Mouse (Mus musculus): ENCODE data around the gene Fkbp3.

The Fkbp3 gene

DNA sequence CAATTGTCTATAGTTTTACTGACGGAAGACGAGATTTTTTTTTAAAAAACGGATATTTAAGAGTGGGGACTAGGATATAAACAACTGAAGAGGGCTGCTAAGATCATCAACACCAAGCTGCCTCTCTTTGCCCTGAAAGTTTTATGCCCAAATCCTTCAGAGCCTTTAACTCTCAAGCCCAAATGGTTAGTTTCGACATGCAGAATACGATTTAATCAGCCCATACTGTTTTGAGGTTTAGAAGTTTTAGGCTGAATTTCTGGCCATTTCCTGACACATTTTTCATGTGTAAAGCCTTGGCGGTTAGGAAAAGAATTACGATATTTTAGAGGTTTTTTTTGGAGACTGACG, 38.0 kb downstream of the Fkbp3 start:
- DNase-seq (ENCODE audit: low spot score in 2 of 2): no peak

DNA sequence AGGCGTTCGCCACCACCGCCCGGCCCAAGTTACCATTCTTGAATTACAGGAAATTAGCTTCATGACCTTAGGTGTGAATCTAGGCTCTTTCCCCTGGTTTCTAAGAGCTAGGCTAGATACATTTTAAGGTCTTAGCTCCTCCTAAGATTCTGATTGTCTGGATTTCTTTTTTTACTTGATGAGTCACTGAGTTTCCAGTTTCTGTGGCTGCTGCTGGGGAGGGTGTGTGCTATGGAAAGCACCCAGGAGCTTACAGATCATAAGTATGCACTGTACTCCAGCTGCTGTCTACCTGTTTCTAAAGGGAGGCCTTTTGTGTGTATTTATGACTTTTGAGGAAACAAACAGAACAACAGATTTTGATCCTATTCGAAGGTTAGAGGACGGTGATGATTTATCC, 51.0 kb downstream of the Fkbp3 start:
- no peak for DNase-seq (ENCODE audit: low spot score in 2 of 2)
